Mouse (Mus musculus) thymus, postnatal 25 days (tissue): Measurements from ENCODE around the gene Ccdc57.
"Not testable (repeated sequence)": the region's sequence is repeated elsewhere in the genome, so short reads cannot be mapped to it uniquely, and the experiment has no call there.

Experiments used
- DNase-seq: peaks from one replicate; pipeline ENCODE4 v3.0.0; 2022

Ccdc57 gene

DNA sequence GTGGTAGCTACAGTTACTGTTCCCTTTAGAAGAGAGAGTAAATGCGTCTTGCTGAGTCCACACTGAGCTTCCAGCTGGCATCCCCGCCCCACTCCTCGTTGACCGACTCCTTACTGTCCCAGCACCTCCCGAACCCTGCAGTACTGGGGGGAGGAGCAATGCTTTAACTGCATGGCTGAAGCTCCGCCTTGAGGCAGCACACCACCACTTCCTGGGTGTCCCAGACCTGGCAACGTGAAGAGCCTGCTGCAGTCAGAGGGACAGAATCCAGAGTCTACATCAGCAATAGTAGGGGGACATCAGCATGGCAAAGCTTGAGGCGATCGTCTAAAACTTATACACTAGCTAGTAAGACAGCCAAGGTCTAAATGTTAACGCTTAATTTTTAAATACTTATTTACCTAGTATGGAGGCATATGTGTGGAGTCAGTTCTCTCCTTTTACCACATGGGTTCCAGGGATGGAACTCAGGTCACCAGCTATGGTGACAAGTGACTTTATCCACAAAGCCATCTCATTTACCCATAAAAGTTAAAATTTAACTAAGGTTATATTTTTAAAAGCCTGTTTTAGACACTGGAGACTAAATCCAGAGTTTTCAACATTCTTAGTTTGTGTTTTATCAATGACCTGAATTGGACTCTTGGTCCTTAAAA lies 30.1 kb downstream of the Ccdc57 start:
- no peak for DNase-seq

- DNase-seq = no peak
Observed at GRCm38 (mm10) chr11:120901729-120902486, 30.8 kb downstream of the Ccdc57 start.

- DNase-seq = no peak
Observed at GRCm38 (mm10) chr11:120900276-120901244, 32.1 kb downstream of the Ccdc57 start.

DNA sequence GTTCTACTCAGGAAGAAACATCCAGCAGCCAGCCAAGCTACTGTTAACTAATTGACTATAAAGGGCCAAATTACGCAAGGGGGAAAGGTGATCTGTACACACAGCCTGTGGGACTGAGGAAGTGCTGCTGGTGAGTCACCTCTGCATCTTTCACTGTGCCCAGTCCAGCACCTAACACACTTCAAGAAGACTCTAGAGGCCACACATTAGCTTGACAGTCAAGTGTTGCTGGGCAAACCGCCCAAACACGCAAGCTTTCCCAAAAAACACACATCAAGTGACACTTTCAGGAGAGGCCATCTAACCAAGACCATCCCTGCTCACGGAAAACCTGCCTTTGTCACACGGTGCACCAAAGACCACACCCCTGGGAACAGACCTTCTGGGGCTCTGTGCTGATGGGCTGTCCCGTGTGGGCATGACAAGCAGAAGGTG lies 34.5 kb downstream of the Ccdc57 start:
- DNase-seq = no peak

- no peak for DNase-seq
Observed at GRCm38 (mm10) chr11:120895441-120895840, 37.2 kb downstream of the Ccdc57 start.

GRCm38 (mm10) chr11:120894397-120894796 lies 38.3 kb downstream of the Ccdc57 start:
- DNase-seq = no peak

GRCm38 (mm10) chr11:120889216-120889615 lies 43.5 kb downstream of the Ccdc57 start:
- no peak for DNase-seq

DNA sequence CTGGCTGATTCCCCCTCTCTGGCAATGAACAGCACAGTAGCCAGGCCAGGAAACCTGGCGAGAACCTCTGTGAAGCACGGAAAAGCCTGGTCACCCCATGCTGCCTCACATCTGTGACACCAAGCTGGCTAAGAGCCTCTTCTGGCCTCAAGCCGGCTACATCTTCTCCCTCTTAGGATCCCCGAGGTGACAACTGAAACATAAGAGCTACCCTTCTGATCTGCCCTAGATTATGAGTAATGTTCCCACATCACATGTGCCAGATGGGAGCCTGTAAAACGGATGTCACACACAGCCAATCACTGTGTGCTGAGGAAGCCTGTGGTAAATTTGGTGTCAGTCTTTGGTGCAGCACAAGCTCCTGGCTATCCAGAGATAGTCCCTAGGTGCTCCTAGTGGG lies 44.0 kb downstream of the Ccdc57 start:
- peak; percentile 31 for DNase-seq

DNA sequence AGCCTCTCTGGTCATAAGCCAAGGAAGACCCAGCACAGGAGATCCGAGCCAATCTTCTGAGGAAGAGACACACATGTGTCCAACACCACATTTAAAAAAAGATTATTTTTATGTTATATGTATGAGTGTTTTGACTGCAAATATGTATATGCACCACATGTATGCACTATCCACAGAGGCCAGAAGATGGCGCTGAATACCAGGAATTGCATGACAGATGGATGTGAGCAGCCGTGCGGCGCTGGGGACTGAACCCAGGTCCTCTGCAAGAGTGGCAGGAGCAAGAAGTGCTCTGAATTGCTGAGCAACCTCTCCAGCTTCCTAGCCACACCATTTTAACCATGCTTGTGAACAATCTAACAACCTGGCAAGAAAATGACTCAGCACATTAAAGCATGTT lies 45.2 kb downstream of the Ccdc57 start:
- DNase-seq = no peak

DNA sequence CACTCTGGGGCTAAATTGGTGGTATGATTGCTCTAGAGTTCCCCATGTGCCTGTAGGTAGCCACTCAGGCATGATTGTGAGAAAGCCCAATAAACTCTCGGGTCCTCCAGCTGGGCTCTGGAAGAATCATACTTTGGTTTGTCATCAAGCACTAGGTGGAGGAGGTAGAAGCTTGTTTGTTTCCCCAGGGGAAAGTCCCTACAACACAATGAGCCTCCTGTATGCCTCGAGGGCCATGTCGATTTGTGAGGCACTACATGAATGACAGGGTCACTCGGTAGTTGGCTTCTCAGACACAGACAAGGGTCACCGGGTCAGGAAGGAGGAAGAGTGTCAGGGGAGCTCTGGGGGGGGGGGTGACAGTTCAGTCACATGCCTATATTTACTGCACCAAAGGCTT lies 46.2 kb downstream of the Ccdc57 start:
- DNase-seq = no peak

DNA sequence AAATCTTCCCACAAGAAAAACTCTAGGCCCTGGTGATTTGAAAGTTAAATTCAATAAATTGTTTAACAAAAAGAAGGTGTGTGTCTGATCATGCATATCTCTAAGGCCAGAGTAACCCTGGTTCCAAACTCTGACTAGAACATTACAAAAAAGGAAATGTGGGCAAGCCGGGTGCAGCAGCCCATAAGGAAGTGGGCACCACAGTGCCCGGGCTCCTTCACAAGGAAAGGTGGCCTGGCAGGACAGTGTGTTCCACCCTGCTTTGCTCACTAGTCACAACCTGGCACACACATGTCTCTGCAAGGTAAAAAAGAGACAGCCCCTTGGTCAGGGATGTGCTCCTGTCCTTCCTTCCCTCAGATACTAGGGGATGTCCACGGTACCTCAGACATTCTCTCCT lies 49.1 kb downstream of the Ccdc57 start:
- no peak for DNase-seq

GRCm38 (mm10) chr11:120882931-120883330 lies 49.7 kb downstream of the Ccdc57 start:
- DNase-seq = no peak

DNA sequence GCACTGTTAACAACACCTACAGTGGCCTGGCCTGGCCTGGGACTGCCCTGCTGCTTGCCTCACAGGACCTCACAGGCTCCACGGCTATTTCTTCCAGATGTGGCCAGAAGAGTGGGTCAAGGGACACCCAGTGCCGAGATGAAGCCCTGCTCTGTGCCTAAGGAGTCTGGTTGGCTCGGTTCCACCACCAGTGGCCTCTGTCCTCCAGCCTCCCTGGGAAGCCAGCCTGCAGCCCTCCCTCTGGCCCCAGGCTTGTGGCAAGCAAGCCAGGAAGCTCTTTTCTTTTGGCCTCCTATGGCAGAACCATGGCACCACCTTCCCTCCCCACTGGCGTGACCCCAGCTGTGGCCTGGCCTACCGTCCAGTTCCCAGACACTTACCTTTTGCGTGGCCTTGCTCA lies 59.5 kb downstream of the Ccdc57 start:
- no peak for DNase-seq

GRCm38 (mm10) chr11:120871521-120871920 lies 61.2 kb downstream of the Ccdc57 start:
- no peak for DNase-seq

DNA sequence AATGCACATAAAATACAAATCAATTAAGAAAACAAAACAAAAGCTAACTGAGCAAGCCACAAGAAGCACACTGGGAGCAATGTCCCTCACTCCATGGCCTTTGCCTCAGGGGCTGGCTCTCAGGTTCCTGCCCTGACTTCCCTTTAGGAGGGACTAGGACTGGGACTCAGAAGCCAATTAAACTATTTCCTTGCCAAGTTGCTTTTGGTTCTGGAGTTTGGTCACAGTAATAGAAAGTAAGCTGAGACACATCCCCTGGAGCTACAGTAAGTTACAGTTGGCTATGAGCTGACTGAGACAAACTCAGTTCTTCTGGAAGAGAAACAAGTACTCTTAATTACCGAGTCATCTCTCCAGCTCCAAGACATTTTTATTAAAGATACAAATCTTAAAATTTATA lies 66.9 kb downstream of the Ccdc57 start:
- DNase-seq = no peak

DNA sequence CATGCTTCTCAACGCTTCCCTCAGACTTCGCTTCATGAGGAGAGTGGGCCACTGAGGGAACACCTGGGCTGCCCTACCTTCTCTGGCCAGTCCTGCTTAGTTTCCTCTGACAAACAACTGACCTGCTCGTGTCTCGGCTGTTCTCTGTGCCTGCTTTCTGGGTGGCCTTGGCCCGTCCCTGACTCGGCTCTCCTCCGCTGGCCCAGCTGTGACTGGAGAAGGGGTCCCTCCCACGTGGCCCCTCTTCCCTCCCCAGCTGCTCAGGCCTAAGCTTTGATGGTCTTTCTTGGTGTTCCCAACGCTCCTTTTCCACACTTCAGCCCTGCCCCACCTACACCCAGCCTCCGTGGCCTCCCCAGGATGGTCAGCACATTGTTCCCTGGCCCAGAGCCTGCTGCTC lies 69.9 kb downstream of the Ccdc57 start:
- DNase-seq = no peak

DNA sequence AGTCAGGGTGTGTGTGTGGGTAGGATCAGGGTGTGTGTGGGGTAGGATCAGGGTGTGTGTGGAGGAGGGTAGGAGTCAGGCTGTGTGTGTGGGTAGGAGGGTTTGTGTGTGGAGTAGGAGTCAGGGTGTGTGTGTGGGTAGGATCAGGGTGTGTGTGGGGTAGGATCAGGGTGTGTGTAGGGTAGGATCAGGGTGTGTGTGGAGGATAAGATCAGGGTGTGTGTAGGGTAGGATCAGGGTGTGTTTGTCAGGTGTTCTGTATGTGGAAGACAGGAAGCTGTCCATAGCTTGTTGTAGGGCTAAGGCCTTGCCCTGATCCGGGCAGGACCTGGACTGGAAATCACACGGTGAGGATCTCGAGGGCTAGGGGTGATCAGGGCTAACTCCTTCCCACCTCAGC lies 76.7 kb downstream of the Ccdc57 start:
- not testable (repeated sequence) for DNase-seq

GRCm38 (mm10) chr11:120853788-120854187 lies 78.9 kb downstream of the Ccdc57 start:
- no peak for DNase-seq

GRCm38 (mm10) chr11:120853158-120853557 lies 79.5 kb downstream of the Ccdc57 start:
- DNase-seq = no peak

DNA sequence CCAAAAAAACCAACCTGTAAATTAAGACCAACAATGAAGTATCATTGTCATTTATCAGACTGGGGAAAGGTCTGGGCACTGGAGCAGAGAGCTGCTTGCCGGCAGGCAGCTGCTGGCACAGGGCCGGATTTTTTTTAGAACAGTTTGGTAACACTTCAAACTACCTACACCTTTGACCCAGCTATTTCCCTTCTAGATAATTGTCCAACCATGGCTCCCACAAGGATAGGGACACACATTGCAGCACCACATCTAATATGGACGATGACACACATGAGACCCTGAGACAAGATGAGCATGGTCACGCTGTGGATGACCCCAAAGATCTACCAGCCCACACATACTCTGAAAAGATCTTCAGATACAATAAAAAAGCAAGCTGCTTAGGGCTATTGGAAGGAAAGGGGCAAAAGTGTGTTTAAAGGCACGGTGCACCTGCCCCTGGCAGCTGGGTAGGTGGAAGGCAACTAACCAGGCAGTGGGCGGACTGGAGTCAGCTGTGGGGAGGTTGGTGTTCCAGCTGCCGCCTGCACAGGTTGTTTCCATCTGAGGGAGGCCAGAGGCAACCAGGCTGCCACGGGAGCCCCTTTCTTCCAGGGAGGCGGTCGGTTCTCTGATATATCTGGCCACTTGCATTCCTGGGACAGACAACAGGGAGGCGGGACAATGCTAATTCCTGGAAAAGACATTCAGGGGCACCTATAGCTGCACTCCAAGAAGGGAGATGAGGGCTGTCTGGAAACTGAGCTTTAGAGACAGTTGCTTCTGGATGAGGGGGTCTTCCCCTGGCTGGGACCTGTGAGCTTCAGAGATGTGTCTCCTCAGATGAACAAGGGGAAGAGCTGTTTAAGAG lies 80.4 kb downstream of the Ccdc57 start:
- peak; percentile 13 for DNase-seq

- no peak for DNase-seq
Observed at GRCm38 (mm10) chr11:120851582-120851981, 81.1 kb downstream of the Ccdc57 start.

- DNase-seq = no peak
Observed at GRCm38 (mm10) chr11:120851132-120851531, 81.5 kb downstream of the Ccdc57 start.
